Mouse (Mus musculus) spleen, adult 2 months (tissue): ENCODE data around the gene Larp4. TPM values are rescaled to one million over a fixed set of nuclear protein-coding genes. Genes with fewer than 3 reads are reported as not detected.
"Not testable (repeated sequence)": the region's sequence is repeated elsewhere in the genome, so short reads cannot be mapped to it uniquely, and the experiment has no call there.

Experiments
- DNase-seq, 2 experiments: peaks; one replicate each; pipeline versions ENCODE4 v3.0.0 to v3.0.0-alpha.2; 2012 to 2021; ENCODE audit warnings: low spot score in 2 of 2, low read depth in 1 of 2
- H3K27ac ChIP-seq: fragments of 200-500 bp; 2 replicates; pipeline ENCODE4 v1.5.1; 2012; ENCODE audit warnings: low read length, inconsistent platforms; ENCODE audit not compliant: insufficient read depth
- H3K27me3 ChIP-seq: fragments of 200-500 bp; 2 replicates; pipeline ENCODE4 v1.6.1; 2012; ENCODE audit warnings: mild to moderate bottlenecking, moderate library complexity, low read length, inconsistent platforms; ENCODE audit not compliant: control insufficient read depth, insufficient read depth
- H3K36me3 ChIP-seq: fragments of 200-500 bp; 2 replicates; pipeline ENCODE4 v1.6.1; 2012; ENCODE audit warnings: mild to moderate bottlenecking, low read length, inconsistent platforms; ENCODE audit not compliant: control insufficient read depth, insufficient read depth
- H3K4me1 ChIP-seq: fragments of 200-500 bp; 2 replicates; pipeline ENCODE4 v1.6.1; 2011; ENCODE audit warnings: inconsistent platforms; ENCODE audit not compliant: control insufficient read depth, insufficient read depth, insufficient read length
- H3K4me3 ChIP-seq: fragments of 200-500 bp; 2 replicates; pipeline ENCODE4 v1.5.1; 2011; ENCODE audit warnings: mild to moderate bottlenecking, inconsistent platforms; ENCODE audit not compliant: insufficient read depth, insufficient read length; ENCODE audit errors: extremely low read depth
- CTCF ChIP-seq: fragments of 200-500 bp; IDR thresholded peaks from 2 replicates; pipeline ENCODE4 v1.5.1; 2011; ENCODE audit warnings: mild to moderate bottlenecking, inconsistent platforms; ENCODE audit not compliant: insufficient read depth, insufficient read length, insufficient replicate concordance; ENCODE audit errors: extremely low read depth
- POLR2A ChIP-seq: fragments of 200-500 bp; IDR thresholded peaks from 2 replicates; pipeline ENCODE4 v1.6.1; 2011; ENCODE audit warnings: low read depth, low read length, inconsistent platforms
- WGBS: fragments of 180-500 bp; shearing (Covaris S2); methylation state at CpG from one replicate; pipeline ENCODE4 v1.1.7; 2018; 5-methylcytosine and 5-hydroxymethylcytosine counted together
- polyA plus RNA-seq: library from polyadenylated mRNA; depleted of rRNA; stranded (reverse); fragments of >200 nt; gene quantifications from 2 replicates; pipeline ENCODE4 v1.2.3, GENCODE M21; 2012

Larp4 gene
- polyA plus RNA-seq, 1 experiment: 27.5 TPM

- Histone ChIP-seq H3K36me3 (no peaks in the 10 kb centered on the region), H3K27ac (no peak overlapping the region), H3K27me3 (no peaks in the 10 kb centered on the region), H3K4me3 (no peak overlapping the region), H3K4me1 (peaks cover 4% of the 10 kb centered on the region; the same call in 1 of the 2 replicates)
- DNase-seq: no peak
- no peak for TF ChIP-seq CTCF
- no peak for TF ChIP-seq POLR2A
- 26% methylated on average over 2 of the region's 2 CpGs for WGBS
Observed at GRCm38 (mm10) chr15:99974476-99975220, 4.8 kb downstream of the Larp4 start.

- 86% methylated on average over 2 of the region's 2 CpGs for WGBS
- H3K4me1 ChIP-seq, H3K27ac ChIP-seq, DNase-seq, H3K36me3 ChIP-seq, H3K27me3 ChIP-seq, H3K4me3 ChIP-seq: not testable (repeated sequence)
Observed at GRCm38 (mm10) chr15:99976121-99976520, 6.3 kb downstream of the Larp4 start.

GRCm38 (mm10) chr15:99979266-99979665 lies 9.4 kb downstream of the Larp4 start:
- no peak for DNase-seq
- Histone ChIP-seq H3K27ac (no peak overlapping the region), H3K36me3 (no peaks in the 10 kb centered on the region), H3K4me1 (peaks cover 5% of the 10 kb centered on the region; the same call in 1 of the 2 replicates), H3K4me3 (no peak overlapping the region), H3K27me3 (no peaks in the 10 kb centered on the region)
- TF ChIP-seq POLR2A (no peak), CTCF (no peak)
- WGBS: 85% methylated on average over 1 of the region's 1 CpGs

- Histone ChIP-seq H3K4me3 (no peak overlapping the region), H3K27ac (no peak overlapping the region), H3K36me3 (no peaks in the 10 kb centered on the region), H3K27me3 (no peaks in the 10 kb centered on the region), H3K4me1 (peaks cover 2% of the 10 kb centered on the region; the same call in 1 of the 2 replicates)
- WGBS: 97% methylated on average over 2 of the region's 2 CpGs
- TF ChIP-seq POLR2A: no peak
- no peak for TF ChIP-seq CTCF
- DNase-seq: no peak
Observed at GRCm38 (mm10) chr15:99979715-99980114, 9.8 kb downstream of the Larp4 start.

DNA sequence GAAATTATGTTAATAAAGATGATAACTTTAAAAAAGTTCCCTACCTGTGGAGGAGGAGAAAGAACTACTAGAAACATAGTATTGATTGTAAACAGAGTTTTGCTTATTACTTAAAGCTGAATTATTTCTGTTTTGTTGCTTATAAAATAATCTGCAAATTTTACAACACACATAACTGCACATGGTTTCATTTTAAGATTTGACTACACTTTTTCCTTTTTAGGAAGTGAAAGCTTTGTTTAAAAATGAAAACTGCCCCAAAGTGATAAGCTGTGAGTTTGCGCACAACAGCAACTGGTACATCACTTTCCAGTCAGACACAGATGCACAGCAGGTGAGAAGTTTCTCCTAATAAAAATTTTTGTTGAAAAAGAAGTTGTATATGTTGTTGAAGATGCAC lies 23.2 kb downstream of the Larp4 start:
- no peak overlapping the region for H3K27ac ChIP-seq
- H3K27me3 ChIP-seq: no peaks in the 10 kb centered on the region
- no peak overlapping the region for H3K4me3 ChIP-seq
- TF ChIP-seq CTCF: no peak
- H3K36me3 ChIP-seq: peaks cover 17% of the 10 kb centered on the region
- WGBS: 45% methylated on average over 1 of the region's 1 CpGs
- H3K4me1 ChIP-seq: peaks cover 2% of the 10 kb centered on the region; the same call in 1 of the 2 replicates
- no peak for DNase-seq

DNA sequence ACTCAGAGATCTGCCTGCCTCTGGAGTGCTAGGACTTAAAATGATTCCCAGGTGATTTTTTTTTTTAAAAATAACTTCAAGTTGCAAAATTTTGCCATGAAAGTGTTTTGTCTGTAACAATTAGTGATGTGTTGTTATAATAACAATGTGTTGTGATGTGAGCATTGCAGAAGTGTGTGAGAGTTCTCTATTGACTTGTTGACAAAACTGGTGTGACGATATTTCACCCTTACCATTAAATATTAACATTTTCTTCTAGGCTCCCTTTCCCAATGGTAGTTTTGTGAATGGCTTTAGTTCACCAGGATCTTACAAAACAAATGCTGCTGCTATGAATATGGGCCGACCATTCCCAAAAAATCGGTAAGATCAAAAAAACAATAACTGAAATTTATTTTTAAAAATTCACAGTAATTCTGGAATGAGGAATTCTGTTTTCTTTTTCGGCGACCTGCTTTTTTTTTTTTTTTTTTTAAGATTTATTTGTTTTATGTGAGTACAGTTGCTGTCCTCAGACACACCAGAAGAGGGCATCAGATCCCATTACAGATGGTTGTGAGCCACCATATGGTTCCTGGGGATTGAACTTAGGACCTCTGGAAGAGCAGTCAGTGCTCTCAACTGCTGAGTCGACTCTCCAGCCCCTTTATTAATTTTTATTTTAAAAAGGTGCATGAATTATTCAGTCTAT lies 27.4 kb downstream of the Larp4 start:
- WGBS: 92% methylated on average over 6 of the region's 6 CpGs
- DNase-seq: no peak
- no peak for TF ChIP-seq POLR2A

GRCm38 (mm10) chr15:99999390-99999789 lies 29.5 kb downstream of the Larp4 start:
- Histone ChIP-seq H3K27ac (no peak overlapping the region), H3K4me3 (no peak overlapping the region), H3K36me3 (peaks cover 19% of the 10 kb centered on the region), H3K4me1 (peaks cover under 1% of the 10 kb centered on the region; the same call in 1 of the 2 replicates), H3K27me3 (no peaks in the 10 kb centered on the region)
- TF ChIP-seq CTCF: no peak
- peak in 1 of 2 experiments; percentile 46 for DNase-seq
- 39% methylated on average over 1 of the region's 1 CpGs for WGBS

More for the DNA sequence above, 27.4 kb downstream of the Larp4 start:
- no peak overlapping the region for H3K27ac ChIP-seq
- no peak overlapping the region for H3K4me3 ChIP-seq
- H3K36me3 ChIP-seq: peaks cover 10% of the 10 kb centered on the region
- H3K27me3 ChIP-seq: no peaks in the 10 kb centered on the region
- H3K4me1 ChIP-seq: peaks cover 2% of the 10 kb centered on the region; the same call in 1 of the 2 replicates
